Comparison of ENCODE assay signal across 8 mouse cellular contexts in the genomic region with DNA sequence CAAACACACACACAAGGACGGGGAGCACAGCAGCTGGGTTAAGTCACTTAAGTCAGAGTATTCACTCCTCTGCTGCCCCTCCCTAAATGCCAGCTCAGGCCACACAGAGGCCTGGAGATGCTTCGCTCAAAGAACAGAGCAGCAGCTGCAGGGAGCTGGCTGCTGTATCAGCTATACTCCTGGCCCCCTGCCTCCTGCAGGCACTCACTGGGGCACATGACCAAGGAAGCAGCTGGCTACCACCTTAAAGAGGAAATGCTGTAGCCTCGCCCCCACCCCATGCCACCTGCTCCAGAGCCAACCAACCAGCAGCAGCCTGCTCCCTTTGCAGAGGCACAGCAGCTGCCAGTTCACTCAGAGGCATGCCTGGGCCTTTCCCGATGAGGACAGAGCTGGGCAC. TPM values are rescaled to one million over a fixed set of nuclear protein-coding genes. Genes with fewer than 3 reads are reported as not detected.
DNase-seq lines count a peak whose midpoint lies in the region; ATAC-seq and TF ChIP-seq lines count a peak whose summit lies in the region.

No protein-coding gene starts in this region.

- peak; percentile 59 to 62 for DNase-seq in layer of hippocampus, adult 18-20 months (ENCODE audit: low spot score in 2 of 2)
- no peak for DNase-seq in layer of hippocampus, postnatal 25 days (ENCODE audit: extremely low spot score in 1 of 2, low spot score in 1 of 2)
- peak; percentile 47 for DNase-seq in embryo, embryonic 11 days
- peak; percentile 84 to 87 for DNase-seq in left cerebral cortex, postnatal 10 days (ENCODE audit: extremely low spot score in 1 of 2, low spot score in 2 of 2)
- peak; percentile 33 for DNase-seq in midbrain, embryonic 10.5 days (ENCODE audit: low spot score)
- peak; percentile 22 to 46 for DNase-seq in spleen, adult 2 months (ENCODE audit: low read depth in 1 of 2, low spot score in 2 of 2)
- no peak for DNase-seq in yolk sac, embryonic 10.5 days (ENCODE audit: low spot score)

- no peak for TF ChIP-seq POLR2A in spleen, adult 2 months (IDR thresholded peaks at IDR 0.05; ENCODE audit: low read depth, low read length)

- peaks cover 5% of the 10 kb centered on the region for H3K4me1 ChIP-seq in midbrain, embryonic 10.5 days
- H3K4me1 ChIP-seq in spleen, adult 2 months (ENCODE audit: control insufficient read depth, insufficient read depth, insufficient read length) = peaks cover 5% of the 10 kb centered on the region; the same call in 1 of the 2 replicates

- H3K27me3 ChIP-seq in midbrain, embryonic 10.5 days (ENCODE audit: low read depth, poor library complexity, severe bottlenecking) = no peaks in the 10 kb centered on the region
- H3K27me3 ChIP-seq in spleen, adult 2 months (ENCODE audit: control insufficient read depth, insufficient read depth, low read length) = no peaks in the 10 kb centered on the region

- intact Hi-C loops in left cerebral cortex, postnatal 10 days (cut with DNase I) = no loop called here

- no peak for TF ChIP-seq CTCF in spleen, adult 2 months (IDR thresholded peaks at IDR 0.05; ENCODE audit: extremely low read depth, insufficient read depth, insufficient read length, insufficient replicate concordance)

- ATAC-seq in granulocyte monocyte progenitor cell, adult 5-6 weeks (replicated peaks; ENCODE audit: poor library complexity, severe bottlenecking) = peak; percentile 97

- no peaks in the 10 kb centered on the region for H3K9me3 ChIP-seq in midbrain, embryonic 10.5 days (replicated peaks)

- 26% methylated on average over 4 of the region's 4 CpGs for WGBS in midbrain, embryonic 10.5 days
- 12% methylated on average over 4 of the region's 4 CpGs for WGBS in spleen, adult 2 months

- no peaks in the 10 kb centered on the region for H3K36me3 ChIP-seq in midbrain, embryonic 10.5 days
- no peaks in the 10 kb centered on the region for H3K36me3 ChIP-seq in spleen, adult 2 months (ENCODE audit: control insufficient read depth, insufficient read depth, low read length)

- H3K27ac ChIP-seq in midbrain, embryonic 10.5 days (replicated peaks) = peak overlapping the region; percentile 39
- H3K27ac ChIP-seq in spleen, adult 2 months (ENCODE audit: insufficient read depth, low read length) = no peak overlapping the region

- no peak overlapping the region for H3K4me3 ChIP-seq in midbrain, embryonic 10.5 days
- H3K4me3 ChIP-seq in spleen, adult 2 months (ENCODE audit: extremely low read depth, insufficient read depth, insufficient read length) = no peak overlapping the region

RNA-seq across cellular contexts. Expression of a gene that starts 28.0 kb away (rescaled TPM):
- total RNA-seq in layer of hippocampus, adult 18-20 months (2021) = 100 to 1,000 TPM; 204 to 210 TPM
- 100 to 1,000 TPM; 196 to 274 TPM for total RNA-seq in layer of hippocampus, postnatal 25 days (2021)
- 0.54 TPM in 1 of 2 replicates, not detected in the other for total RNA-seq in granulocyte monocyte progenitor cell, adult 5-6 weeks (2014; fragmentation: Nextera tagmentation)
- 0.05 and 0.09 TPM in 2 replicates for total RNA-seq in granulocyte monocyte progenitor cell, adult 5-6 weeks (2017)
- total RNA-seq in left cerebral cortex, postnatal 10 days (2021) = 100 to 1,000 TPM; 705 to 707 TPM
- polyA plus RNA-seq in midbrain, embryonic 10.5 days (2016; fragmentation: Nextera tagmentation; extraction: Ambion mirVana) = 1.1 and 1.3 TPM in 2 replicates
- polyA plus RNA-seq in spleen, adult 2 months (2012; rRNA removed) = 0.42 and 0.87 TPM in 2 replicates

Comparison
In these comparisons a context has a peak if more than half of its experiments do, and no peak if none do; other contexts are left out.
1. DNase-seq: peak in layer of hippocampus, adult 18-20 months (2 of 2), embryo, embryonic 11 days (single experiment), left cerebral cortex, postnatal 10 days (2 of 2), midbrain, embryonic 10.5 days (single experiment) and spleen, adult 2 months (2 of 2); none in layer of hippocampus, postnatal 25 days (0 of 2) and yolk sac, embryonic 10.5 days (single experiment).
2. RNA of a gene that starts 28.0 kb away (total RNA-seq): 705 to 707 TPM in left cerebral cortex, postnatal 10 days, 196 to 274 TPM in layer of hippocampus, postnatal 25 days and 204 to 210 TPM in layer of hippocampus, adult 18-20 months; 0.05 to 0.54 TPM in granulocyte monocyte progenitor cell, adult 5-6 weeks; every median in the first group is over 100 times any median in the second.